Mouse (Mus musculus) cerebellum, adult 9-10 months (tissue): ENCODE measurements around the gene Serpinb1a.

Experiments
- DNase-seq: peaks from one replicate; pipeline ENCODE4 v3.0.0; 2022

Gene Serpinb1a

GRCm38 (mm10) chr13:32794619-32795018 is 56.4 kb downstream of the Serpinb1a start:
- DNase-seq, result no peak
